Mouse (Mus musculus) cerebellum, adult 2 months (tissue): ENCODE results near the gene Lmntd1.

Source experiments
- CTCF ChIP-seq: fragments of 200-500 bp; IDR thresholded peaks from 2 replicates; pipeline ENCODE4 v1.5.1; 2011; ENCODE audit warnings: low read depth, mild to moderate bottlenecking, control low read depth, low read length, moderate library complexity, borderline replicate concordance; ENCODE audit not compliant: insufficient read depth
- POLR2A ChIP-seq: fragments of 200-500 bp; IDR thresholded peaks from 2 replicates; pipeline ENCODE4 v1.6.1; 2011; ENCODE audit warnings: low read length, control low read depth, borderline replicate concordance; ENCODE audit not compliant: insufficient read depth

GRCm38 (mm10) chr6:145550993-145551392, 63.1 kb downstream of the Lmntd1 start:
- TF ChIP-seq POLR2A, result no peak
- no peak for TF ChIP-seq CTCF
